Mouse (Mus musculus) embryonic facial prominence, embryonic 11.5 days (tissue): Measurements from ENCODE around the gene Btg2. TPM values are rescaled to one million over a fixed set of nuclear protein-coding genes. Genes with fewer than 3 reads are reported as not detected.

Experiments used
- ATAC-seq: fragments of 200-750 bp; cut with Nextera tagmentation; replicated peaks from 2 replicates; pipeline ENCODE4 v1.8.0; 2017; ENCODE audit warnings: low read depth; ENCODE audit not compliant: insufficient number of reproducible peaks, low FRiP score, low TSS enrichment
- DNase-seq: peaks from one replicate; pipeline ENCODE4 v3.0.0-alpha.2; 2015; ENCODE audit warnings: low spot score
- H3K27ac ChIP-seq: fragments of 300-500 bp; sonication (generic); replicated peaks from 2 replicates; pipeline ENCODE4 v1.5.1; 2014; ENCODE audit warnings: mild to moderate bottlenecking, low read depth, low read length, control low read depth
- H3K27me3 ChIP-seq: fragments of 300-500 bp; sonication (generic); 2 replicates; pipeline ENCODE4 v1.6.1; 2014; ENCODE audit warnings: mild to moderate bottlenecking, low read length, moderate library complexity, mixed read lengths; ENCODE audit not compliant: control insufficient read depth, insufficient read depth
- H3K36me3 ChIP-seq: fragments of 300-500 bp; sonication (generic); replicated peaks from 2 replicates; pipeline ENCODE4 v1.6.1; 2014; ENCODE audit warnings: low read depth, mild to moderate bottlenecking, low read length, moderate library complexity, mixed read lengths; ENCODE audit not compliant: control insufficient read depth, insufficient read depth
- H3K4me1 ChIP-seq: fragments of 300-500 bp; sonication (generic); 2 replicates; pipeline ENCODE4 v1.6.1; 2014; ENCODE audit warnings: low read length, mixed read lengths; ENCODE audit not compliant: control insufficient read depth, insufficient read depth
- H3K4me2 ChIP-seq: fragments of 300-500 bp; sonication (generic); 2 replicates; pipeline ENCODE4 v1.6.1; 2014; ENCODE audit warnings: low read depth, mild to moderate bottlenecking, control low read depth, low read length, moderate library complexity
- H3K4me3 ChIP-seq: fragments of 300-500 bp; sonication (generic); 2 replicates; pipeline ENCODE4 v1.5.1; 2014; ENCODE audit warnings: low read depth, low read length, control low read depth
- H3K9ac ChIP-seq: fragments of 300-500 bp; sonication (generic); replicated peaks from 2 replicates; pipeline ENCODE4 v1.6.1; 2014; ENCODE audit warnings: mild to moderate bottlenecking, control low read depth, low read length
- H3K9me3 ChIP-seq: fragments of 300-500 bp; sonication (generic); replicated peaks from 2 replicates; pipeline ENCODE4 v1.6.1; 2016; ENCODE audit warnings: mild to moderate bottlenecking, low read length, inconsistent platforms, mixed read lengths; ENCODE audit not compliant: control insufficient read depth
- WGBS: fragments of 180-500 bp; shearing (Covaris S2); extraction: QIAGEN DNeasy Blood & Tissue Kit; methylation state at CpG from one replicate; pipeline ENCODE4 v1.1.7; 2014; 5-methylcytosine and 5-hydroxymethylcytosine counted together
- polyA plus RNA-seq: library from polyadenylated mRNA; unstranded; fragments of >200 nt; fragmentation: Nextera tagmentation; extraction: Ambion mirVana; gene quantifications from 2 replicates; pipeline ENCODE4 v1.2.1, GENCODE M21; 2014

Btg2 gene
- polyA plus RNA-seq, 1 experiment from 2014 or later = 38.9 TPM

DNA sequence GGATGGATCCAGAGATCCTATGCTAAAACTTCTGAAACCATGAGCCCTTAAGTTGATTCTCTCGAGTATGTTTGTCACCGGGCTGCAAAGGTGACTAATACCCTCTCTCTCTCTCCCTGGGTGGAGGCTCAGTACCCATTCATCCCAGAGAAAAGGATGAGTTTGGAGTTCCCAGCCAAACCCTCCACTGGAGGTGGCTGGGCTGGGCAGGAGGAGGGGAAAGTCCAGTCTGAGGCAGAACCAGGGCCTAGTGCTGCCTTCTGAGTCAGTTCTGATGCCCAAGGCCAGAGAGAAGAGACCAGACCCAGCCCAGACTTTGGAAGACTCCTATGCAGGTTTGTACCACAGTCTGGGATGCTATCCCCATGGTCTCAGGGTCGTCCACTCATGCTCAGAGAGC is 22.7 kb upstream of the Btg2 start:
- 71% methylated on average over 3 of the region's 3 CpGs for WGBS
- Histone ChIP-seq H3K27me3 (no peaks in the 10 kb centered on the region), H3K4me1 (peaks cover 10% of the 10 kb centered on the region; the same call in 1 of the 2 replicates), H3K4me3 (no peak overlapping the region), H3K36me3 (no peaks in the 10 kb centered on the region), H3K27ac (no peak overlapping the region), H3K4me2 (no peak overlapping the region), H3K9me3 (no peaks in the 10 kb centered on the region), H3K9ac (no peak overlapping the region)
- DNase-seq (no peak), ATAC-seq (no peak)

DNA sequence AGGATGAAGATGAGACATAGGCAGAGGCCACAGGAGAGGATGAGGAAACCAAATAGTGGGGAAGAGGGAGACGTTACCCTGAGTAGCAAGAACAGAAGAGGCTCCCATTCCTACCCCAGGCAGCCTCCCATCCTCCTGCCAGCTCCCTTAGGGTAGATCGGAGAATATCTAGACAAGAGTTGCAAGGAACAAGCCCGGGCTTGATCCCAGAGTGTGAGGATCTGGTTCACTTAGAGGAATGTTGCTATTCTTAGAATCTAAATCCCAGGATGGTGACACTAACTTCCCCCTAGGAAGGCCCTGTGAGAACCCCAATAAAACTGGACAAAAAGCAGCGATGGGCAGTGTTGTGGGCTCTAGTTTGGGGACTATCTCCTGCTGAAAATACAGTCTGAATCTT is 22.0 kb upstream of the Btg2 start:
- no peak overlapping the region for H3K9ac ChIP-seq
- H3K4me3 ChIP-seq = no peak overlapping the region
- no peaks in the 10 kb centered on the region for H3K9me3 ChIP-seq
- H3K36me3 ChIP-seq = no peaks in the 10 kb centered on the region
- no peak overlapping the region for H3K27ac ChIP-seq
- DNase-seq (no peak), ATAC-seq (no peak)
- peaks cover 10% of the 10 kb centered on the region; the same call in 1 of the 2 replicates for H3K4me1 ChIP-seq
- WGBS = 77% methylated on average over 4 of the region's 4 CpGs
- no peaks in the 10 kb centered on the region for H3K27me3 ChIP-seq
- no peak overlapping the region for H3K4me2 ChIP-seq

DNA sequence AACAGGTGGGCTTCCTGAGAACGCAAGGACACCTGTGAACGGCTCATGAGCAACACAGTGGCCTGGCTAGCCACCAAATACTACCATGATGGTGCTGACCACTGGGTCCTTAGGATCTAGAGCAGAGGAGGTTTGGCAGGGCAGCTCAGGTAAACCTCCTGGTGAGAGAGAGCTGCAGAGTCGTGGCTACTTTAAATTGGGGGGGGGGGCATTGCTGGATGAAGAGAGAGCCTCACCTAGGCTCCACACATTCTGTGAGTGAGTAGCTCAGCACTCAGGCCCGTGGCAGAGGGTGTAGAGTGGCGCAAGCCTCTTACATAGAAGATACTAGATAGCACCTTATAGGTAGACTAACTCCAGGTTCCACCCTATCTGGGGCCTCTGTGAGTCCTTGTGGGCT is 21.5 kb upstream of the Btg2 start:
- no peak overlapping the region for H3K4me3 ChIP-seq

DNA sequence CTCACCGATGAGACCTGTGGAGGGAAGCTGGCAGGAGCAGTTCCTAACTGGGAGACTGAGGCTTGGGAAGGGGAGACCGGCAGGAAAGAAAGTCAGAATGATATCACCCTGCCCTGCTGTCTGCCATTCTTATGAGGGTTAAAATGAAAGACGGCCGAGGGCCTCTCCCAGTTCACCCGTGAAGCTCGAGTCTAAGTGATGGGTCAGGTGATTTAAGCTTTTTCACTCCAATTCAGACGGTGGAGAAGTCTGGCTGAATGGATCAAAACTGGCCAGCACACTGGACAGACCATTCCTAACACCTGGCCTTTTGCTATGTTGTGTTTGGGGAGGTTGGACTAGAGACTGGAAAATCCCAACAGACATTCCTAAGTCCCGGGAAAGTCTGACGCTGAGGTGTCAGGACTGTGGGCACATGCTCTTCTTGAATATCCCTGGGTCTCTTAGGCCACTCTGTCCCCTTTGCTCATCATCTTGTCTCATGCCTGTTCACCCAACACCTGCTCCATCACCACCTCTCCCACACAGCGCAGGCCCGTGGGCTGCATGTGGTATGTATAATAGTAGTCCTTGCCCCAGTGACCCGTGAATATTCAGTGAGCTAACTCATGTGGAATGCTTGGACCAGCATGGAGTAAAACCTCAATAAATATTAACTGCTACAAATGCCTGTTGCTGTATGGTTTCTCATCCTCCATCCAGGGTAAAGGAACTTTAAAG is 20.8 kb upstream of the Btg2 start:
- ATAC-seq (peak; percentile 5; the same call in 1 of the 2 replicates), DNase-seq (no peak)
- peak overlapping the region; percentile 69 for H3K4me2 ChIP-seq
- H3K36me3 ChIP-seq = no peaks in the 10 kb centered on the region
- H3K4me1 ChIP-seq = peaks cover 10% of the 10 kb centered on the region; the same call in 1 of the 2 replicates
- H3K9ac ChIP-seq = peak overlapping the region; percentile 44
- H3K4me3 ChIP-seq = peak overlapping the region; percentile 41
- no peaks in the 10 kb centered on the region for H3K27me3 ChIP-seq
- H3K27ac ChIP-seq = 0 out of 2 replicates have a peak overlapping the region, but pooled peaks have one; percentile 35
- WGBS = 27% methylated on average over 12 of the region's 12 CpGs
- no peaks in the 10 kb centered on the region for H3K9me3 ChIP-seq

More for the DNA sequence above, 21.5 kb upstream of the Btg2 start:
- ATAC-seq (no peak), DNase-seq (no peak)
- H3K27ac ChIP-seq = no peak overlapping the region
- no peaks in the 10 kb centered on the region for H3K9me3 ChIP-seq
- no peak overlapping the region for H3K4me2 ChIP-seq
- no peaks in the 10 kb centered on the region for H3K27me3 ChIP-seq
- no peaks in the 10 kb centered on the region for H3K36me3 ChIP-seq
- 76% methylated on average over 5 of the region's 5 CpGs for WGBS
- H3K9ac ChIP-seq = no peak overlapping the region
- H3K4me1 ChIP-seq = peaks cover 10% of the 10 kb centered on the region; the same call in 1 of the 2 replicates

DNA sequence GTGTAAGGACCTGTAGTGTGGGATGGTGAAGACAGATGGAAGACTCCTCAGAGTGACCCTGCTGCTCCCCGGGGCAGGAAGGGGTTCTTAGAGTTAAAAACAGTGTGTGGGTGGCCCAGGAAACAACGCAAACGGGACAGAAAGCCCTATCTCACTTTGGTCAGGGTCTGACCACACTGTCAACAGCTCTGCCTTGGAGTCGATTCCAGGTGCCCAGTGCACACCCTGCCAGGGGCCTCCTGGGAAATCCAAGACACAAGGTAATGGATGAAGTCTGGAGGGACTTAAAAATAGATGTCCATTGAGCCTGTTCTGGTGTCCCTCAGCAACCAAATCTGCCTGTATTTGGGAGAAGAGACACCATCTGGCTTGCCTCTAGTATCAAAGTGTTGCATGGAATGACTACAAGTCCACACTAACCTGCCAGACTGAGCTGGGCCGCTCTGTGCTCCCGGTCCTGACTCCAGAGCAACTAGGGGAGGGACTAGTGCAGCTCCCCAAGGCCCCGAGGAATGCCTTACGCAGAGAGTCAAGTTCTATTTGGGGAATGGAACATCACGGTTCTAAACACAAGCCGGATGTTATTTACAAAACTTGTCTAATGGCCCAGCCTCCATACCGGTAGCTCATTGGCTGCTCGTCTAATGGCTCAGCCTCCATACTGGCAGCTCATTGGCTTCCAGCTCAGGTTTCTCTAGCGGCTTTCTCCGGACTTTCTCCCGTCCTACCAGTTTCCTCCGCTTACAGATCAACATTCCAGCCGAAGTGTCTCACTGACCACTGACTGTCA is 20.0 kb upstream of the Btg2 start:
- Histone ChIP-seq H3K36me3 (no peaks in the 10 kb centered on the region), H3K4me2 (peak overlapping the region; percentile 69), H3K9ac (peak overlapping the region; percentile 44), H3K4me3 (peak overlapping the region; percentile 41), H3K27me3 (no peaks in the 10 kb centered on the region), H3K4me1 (peaks cover 10% of the 10 kb centered on the region; the same call in 1 of the 2 replicates), H3K27ac (peak overlapping the region; percentile 65), H3K9me3 (no peaks in the 10 kb centered on the region)
- DNase-seq (peak; percentile 91), ATAC-seq (peak; percentile 77)
- 10% methylated on average over 17 of the region's 17 CpGs for WGBS

DNA sequence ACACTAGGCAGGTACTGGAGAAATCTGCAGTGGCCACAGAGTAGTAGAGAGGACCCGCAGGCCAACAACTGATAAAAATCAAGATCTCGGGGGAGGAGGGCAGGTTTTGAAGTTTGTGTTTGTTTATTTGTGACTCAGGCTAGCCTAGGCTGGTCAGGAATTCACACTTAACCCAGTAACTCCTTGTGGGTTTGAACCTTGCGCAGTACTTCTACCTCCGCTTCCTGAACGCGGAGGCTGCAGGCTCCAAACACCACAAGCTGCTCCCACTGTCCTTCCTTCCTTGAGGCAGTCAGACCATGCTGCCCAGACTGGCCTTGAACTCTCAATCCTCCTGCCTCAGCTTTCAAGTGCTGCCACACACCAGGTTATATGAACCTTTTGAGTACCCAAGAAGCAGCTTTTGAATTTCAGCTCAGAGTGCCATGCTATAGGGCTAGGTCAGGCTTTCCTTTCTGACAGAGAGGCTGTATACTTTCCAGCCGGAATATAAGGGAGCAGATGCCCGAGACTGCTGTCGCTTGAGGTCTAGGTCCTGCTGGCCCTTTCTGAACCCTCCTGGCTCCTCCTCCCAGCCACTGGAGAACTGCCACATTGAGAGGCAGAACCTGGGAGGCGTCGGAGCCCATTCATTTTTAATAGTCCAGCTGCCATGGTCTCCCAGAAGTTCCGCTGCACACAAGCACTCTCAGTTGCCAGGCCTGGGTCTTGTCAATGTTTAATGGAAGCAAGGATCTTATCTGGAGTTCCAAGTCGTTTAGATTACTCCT is 19.2 kb upstream of the Btg2 start:
- no peak for ATAC-seq
- Histone ChIP-seq H3K4me1 (peaks cover 15% of the 10 kb centered on the region), H3K27ac (0 out of 2 replicates have a peak overlapping the region, but pooled peaks have one; percentile 65)

DNA sequence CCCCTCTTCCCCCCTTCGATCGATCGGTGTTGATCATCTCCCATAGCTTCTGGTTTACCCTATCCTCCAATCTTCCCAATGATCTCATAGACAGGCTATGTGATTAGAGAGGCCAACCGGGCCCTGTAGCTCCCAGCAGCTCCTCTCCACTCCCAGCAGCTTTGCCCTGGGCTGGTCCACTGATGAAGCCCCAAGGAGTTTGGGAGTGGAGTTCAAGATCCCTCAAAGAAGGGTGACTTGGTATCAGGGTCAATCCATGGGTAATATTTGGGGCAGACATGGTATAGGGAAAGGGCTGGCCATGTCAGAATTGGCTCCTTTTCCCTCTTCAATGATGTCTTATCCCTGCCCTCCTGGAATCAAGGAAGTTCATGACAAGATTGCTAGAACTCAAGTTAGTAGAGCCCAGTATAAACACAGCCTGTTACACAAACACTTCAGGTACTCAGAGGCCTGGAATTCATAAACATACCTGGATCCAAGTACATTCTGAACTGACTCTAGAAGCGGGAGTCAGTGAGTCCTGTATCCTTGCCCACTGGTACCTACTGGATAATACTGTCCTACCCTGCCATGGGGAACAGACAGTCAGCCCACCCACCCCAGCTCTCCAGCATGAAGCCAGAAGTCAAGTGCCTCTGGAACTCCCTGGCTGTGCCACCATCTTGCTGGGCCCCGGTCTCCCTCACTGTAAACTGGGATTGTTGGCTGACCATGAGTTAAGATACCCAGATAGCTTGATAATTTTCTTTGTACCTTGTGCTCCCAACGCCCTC is 18.3 kb upstream of the Btg2 start:
- Histone ChIP-seq H3K36me3 (no peaks in the 10 kb centered on the region), H3K9me3 (no peaks in the 10 kb centered on the region), H3K4me1 (peaks cover 15% of the 10 kb centered on the region), H3K4me2 (no peak overlapping the region), H3K9ac (no peak overlapping the region), H3K27me3 (no peaks in the 10 kb centered on the region), H3K4me3 (no peak overlapping the region), H3K27ac (no peak overlapping the region)
- WGBS = 92% methylated on average over 7 of the region's 7 CpGs
- DNase-seq (no peak), ATAC-seq (no peak)

More for the DNA sequence above, 19.2 kb upstream of the Btg2 start:
- Histone ChIP-seq H3K36me3 (no peaks in the 10 kb centered on the region), H3K9me3 (no peaks in the 10 kb centered on the region), H3K4me3 (0 out of 2 replicates have a peak overlapping the region, but pooled peaks have one; percentile 41), H3K4me2 (no peak overlapping the region), H3K27me3 (no peaks in the 10 kb centered on the region), H3K9ac (0 out of 2 replicates have a peak overlapping the region, but pooled peaks have one; percentile 25)
- DNase-seq = no peak
- 71% methylated on average over 13 of the region's 13 CpGs for WGBS
